Mouse (Mus musculus) lung, postnatal 0 days (tissue): ENCODE measurements around the gene Cga.

ENCODE experiments used
- CTCF ChIP-seq: IDR thresholded peaks from 2 replicates; pipeline ENCODE4 v1.5.1; 2016; ENCODE audit warnings: antibody characterized with exemption, mild to moderate bottlenecking
- EP300 ChIP-seq: IDR thresholded peaks from 2 replicates; pipeline ENCODE4 v1.6.1; 2016; ENCODE audit warnings: antibody characterized with exemption, mild to moderate bottlenecking, control low read depth

DNA sequence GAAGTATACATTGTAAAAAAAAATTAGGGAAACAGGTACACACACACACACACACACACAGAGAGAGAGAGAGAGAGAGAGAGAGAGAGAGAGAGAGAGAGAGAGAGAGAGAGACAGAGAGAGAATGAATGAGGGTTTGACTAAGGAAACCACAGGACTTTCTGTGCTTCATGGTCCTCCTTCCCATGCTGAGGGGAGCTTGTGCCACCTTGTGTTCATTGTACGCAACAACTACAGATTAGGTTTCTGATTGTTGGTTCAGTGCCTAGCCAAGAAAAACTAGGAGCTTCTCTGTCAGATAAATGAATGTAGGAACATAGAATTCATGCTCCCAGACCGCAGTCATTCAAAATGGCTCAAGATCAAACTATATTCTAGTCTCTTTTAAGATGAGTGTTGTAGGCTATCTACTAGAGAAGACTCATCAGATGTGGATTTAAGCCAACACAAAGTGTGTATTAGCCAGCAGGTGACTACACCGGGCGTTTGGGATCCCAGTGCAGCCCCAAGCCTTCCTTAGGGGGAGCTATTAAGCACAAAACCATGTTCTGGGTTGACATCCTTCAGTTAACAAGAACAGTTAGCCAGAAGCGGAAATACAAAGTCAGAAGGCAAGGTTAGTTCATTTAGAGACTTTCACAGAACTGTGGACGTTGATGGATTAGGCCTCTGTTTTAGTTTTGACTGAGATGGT, 28.7 kb downstream of the Cga start:
- TF ChIP-seq CTCF (peak; percentile 92), EP300 (no peak)
